Comparison of ENCODE assay signal across 8 mouse cellular contexts in genomic region chr2:152847057-152847814, GRCm38 (mm10). TPM values are rescaled to one million over a fixed set of nuclear protein-coding genes. Genes with fewer than 3 reads are reported as not detected.
DNase-seq lines count a peak whose midpoint lies in the region; ATAC-seq and TF ChIP-seq lines count a peak whose summit lies in the region.

No protein-coding gene starts in this region.

- ATAC-seq in liver, embryonic 14.5 days (ENCODE audit: insufficient read depth) = no peak

- H3K36me3 ChIP-seq in liver, embryonic 14.5 days (replicated peaks; ENCODE audit: control insufficient read depth, insufficient read depth, low read depth) = peaks cover 33% of the 10 kb centered on the region

- peak overlapping the region; percentile 92 for H3K4me3 ChIP-seq in gastrocnemius, adult 2 months
- peak overlapping the region; percentile 21 to 98; a peak in 3 of 4 replicates for H3K4me3 ChIP-seq in liver, embryonic 14.5 days (ENCODE audit: insufficient read depth in 1 of 2, low read depth in 2 of 2, low read length in 2 of 2)

- DNase-seq in gastrocnemius, adult 2 months = no peak
- no peak for DNase-seq in gastrocnemius, postnatal 4 days (ENCODE audit: low spot score in 2 of 2)
- peak; percentile 8 for DNase-seq in thymus, postnatal 0 days (ENCODE audit: low spot score)
- DNase-seq in thymus, postnatal 10 days (ENCODE audit: low spot score in 2 of 2) = no peak
- no peak for DNase-seq in liver, embryonic 14.5 days (ENCODE audit: low read depth in 3 of 3, low spot score in 3 of 3)
- no peak for DNase-seq in right cerebral cortex, postnatal 25 days
- no peak for DNase-seq in spleen, postnatal 36 days (ENCODE audit: low spot score in 2 of 2)
- no peak for DNase-seq in kidney, postnatal 10 days

- peak overlapping the region; percentile 55 for H3K4me2 ChIP-seq in liver, embryonic 14.5 days (ENCODE audit: low read depth)

- no peak overlapping the region; the same call in 1 of the 2 replicates for H3K9ac ChIP-seq in liver, embryonic 14.5 days (replicated peaks)

- H3K27ac ChIP-seq in gastrocnemius, adult 2 months = peak overlapping the region; percentile 76
- peak overlapping the region; percentile 3; the same call in 1 of the 2 replicates for H3K27ac ChIP-seq in liver, embryonic 14.5 days

- intact Hi-C loops in gastrocnemius, adult 2 months (cut with DNase I) = no loop called here

- no peaks in the 10 kb centered on the region for H3K9me3 ChIP-seq in liver, embryonic 14.5 days (ENCODE audit: control insufficient read depth, low read length)

- 9% methylated on average over 3 of the region's 3 CpGs for WGBS in liver, embryonic 14.5 days (ENCODE audit: insufficient replicate concordance)

- H3K27me3 ChIP-seq in liver, embryonic 14.5 days (ENCODE audit: control insufficient read depth, insufficient read depth, low read length) = no peaks in the 10 kb centered on the region

- TF ChIP-seq CTCF in gastrocnemius, adult 2 months (IDR thresholded peaks at IDR 0.05) = no peak
- no peak for TF ChIP-seq CTCF in liver, embryonic 14.5 days (IDR thresholded peaks at IDR 0.05; ENCODE audit: low read depth)

- TF ChIP-seq EP300 in liver, embryonic 14.5 days (IDR thresholded peaks at IDR 0.05; ENCODE audit: low read depth) = no peak

- peaks cover 12 to 14% of the 10 kb centered on the region in 2 experiments; a peak in 3 of 4 replicates for H3K4me1 ChIP-seq in liver, embryonic 14.5 days (replicated peaks; ENCODE audit: control insufficient read depth in 2 of 2, insufficient read depth in 2 of 2, low read length in 1 of 2)

RNA-seq across cellular contexts. Expression of gene Tpx2, which starts 0.5 kb away (rescaled TPM):
- total RNA-seq in gastrocnemius, adult 2 months (2021) = 1 to 10 TPM; 1.1 to 1.7 TPM
- 10 to 100 TPM; 22.2 to 24.0 TPM for total RNA-seq in gastrocnemius, postnatal 4 days (2021)
- polyA plus RNA-seq in thymus, postnatal 0 days (2015; fragmentation: Nextera tagmentation; extraction: Ambion mirVana) = 72.5 and 81.3 TPM in 2 replicates
- 25.1 and 47.1 TPM in 2 replicates for polyA plus RNA-seq in liver, embryonic 14.5 days (2012; rRNA removed)
- polyA plus RNA-seq in liver, embryonic 14.5 days (2014; fragmentation: Nextera tagmentation; extraction: Ambion mirVana) = 80.9 and 82.6 TPM in 2 replicates

RNA-seq across cellular contexts. Expression of gene Bcl2l1, which starts 15.7 kb away (rescaled TPM):
- total RNA-seq in gastrocnemius, adult 2 months (2021) = 10 to 100 TPM; 15.7 to 40.3 TPM
- total RNA-seq in gastrocnemius, postnatal 4 days (2021) = 10 to 100 TPM; 24.5 to 29.2 TPM
- 178 TPM in 2 replicates for polyA plus RNA-seq in thymus, postnatal 0 days (2015; fragmentation: Nextera tagmentation; extraction: Ambion mirVana)
- polyA plus RNA-seq in liver, embryonic 14.5 days (2012; rRNA removed) = 72.2 and 81.6 TPM in 2 replicates
- 172 and 186 TPM in 2 replicates for polyA plus RNA-seq in liver, embryonic 14.5 days (2014; fragmentation: Nextera tagmentation; extraction: Ambion mirVana)

Comparison
In these comparisons a context has a peak if more than half of its experiments do, and no peak if none do; other contexts are left out.
1. RNA of gene Tpx2, which starts 0.5 kb away (total RNA-seq): 22.2 to 24.0 TPM in gastrocnemius, postnatal 4 days; 1.1 to 1.7 TPM in gastrocnemius, adult 2 months; every median in the first group is over 4 times any median in the second.